Mouse (Mus musculus) embryonic facial prominence, embryonic 15.5 days (tissue): Measurements from ENCODE around the gene Mtmr2. TPM values are rescaled to one million over a fixed set of nuclear protein-coding genes. Genes with fewer than 3 reads are reported as not detected.
"Not testable (repeated sequence)": the region's sequence is repeated elsewhere in the genome, so short reads cannot be mapped to it uniquely, and the experiment has no call there.

Experiments used
- ATAC-seq: fragments of 200-750 bp; cut with Nextera tagmentation; 2 replicates; pipeline ENCODE4 v1.8.0; 2017; ENCODE audit warnings: low read depth, moderate TSS enrichment; ENCODE audit not compliant: insufficient number of reproducible peaks, low FRiP score, low TSS enrichment
- H3K27ac ChIP-seq: fragments of 300-500 bp; sonication (generic); replicated peaks from 2 replicates; pipeline ENCODE4 v1.5.1; 2015; ENCODE audit warnings: mild to moderate bottlenecking, inconsistent platforms
- H3K27me3 ChIP-seq: fragments of 300-500 bp; sonication (generic); 2 replicates; pipeline ENCODE4 v1.6.1; 2015; ENCODE audit warnings: inconsistent platforms
- H3K36me3 ChIP-seq: fragments of 300-500 bp; sonication (generic); 2 replicates; pipeline ENCODE4 v1.6.1; 2015; ENCODE audit warnings: mild to moderate bottlenecking, inconsistent platforms
- H3K4me1 ChIP-seq: fragments of 300-500 bp; sonication (generic); 2 replicates; pipeline ENCODE4 v1.6.1; 2015; ENCODE audit warnings: inconsistent platforms
- H3K4me2 ChIP-seq: fragments of 300-500 bp; sonication (generic); replicated peaks from 2 replicates; pipeline ENCODE4 v1.6.1; 2015; ENCODE audit warnings: mild to moderate bottlenecking, inconsistent platforms
- H3K4me3 ChIP-seq: fragments of 300-500 bp; sonication (generic); replicated peaks from 2 replicates; pipeline ENCODE4 v1.5.1; 2015; ENCODE audit warnings: mild to moderate bottlenecking, inconsistent platforms
- H3K9ac ChIP-seq: fragments of 300-500 bp; sonication (generic); 2 replicates; pipeline ENCODE4 v1.6.1; 2015; ENCODE audit warnings: inconsistent platforms
- H3K9me3 ChIP-seq: fragments of 300-500 bp; sonication (generic); replicated peaks from 2 replicates; pipeline ENCODE4 v1.6.1; 2016; ENCODE audit warnings: inconsistent platforms
- WGBS: fragments of 180-500 bp; shearing (Covaris S2); methylation state at CpG from one replicate; pipeline ENCODE4 v1.1.7; 2015; 5-methylcytosine and 5-hydroxymethylcytosine counted together
- polyA plus RNA-seq: library from polyadenylated mRNA; unstranded; fragments of >200 nt; fragmentation: Nextera tagmentation; extraction: Ambion mirVana; gene quantifications from 2 replicates; pipeline ENCODE4 v1.2.1, GENCODE M21; 2015

Mtmr2 gene
- 69.0 and 75.2 TPM in 2 replicates for polyA plus RNA-seq

DNA sequence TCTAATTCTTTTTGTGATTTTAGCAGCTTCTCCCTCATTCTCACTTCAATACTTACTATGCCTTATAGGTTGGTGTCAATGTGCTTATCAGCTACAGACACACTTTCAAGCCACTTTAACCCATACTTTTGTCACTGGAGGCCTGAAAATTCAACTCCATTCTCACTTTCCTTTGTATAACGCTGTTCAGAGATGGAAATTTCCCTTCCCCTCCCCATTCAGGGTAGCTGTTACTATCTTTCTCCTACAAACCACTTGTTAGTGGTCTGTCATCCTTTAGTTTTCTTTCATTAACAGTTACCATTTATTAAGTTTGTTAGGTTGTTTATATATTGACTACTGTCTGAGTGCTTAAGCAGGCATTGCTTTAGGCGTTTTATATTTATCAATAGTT, at the start of gene Mtmr2:
TSS of gene Mtmr2 (plus strand) at position 7 of the 394 bp plus-strand sequence.
- peak within 1 kb of the TSS; percentile 92 for H3K27ac ChIP-seq
- peak within 1 kb of the TSS; percentile 97 for H3K9ac ChIP-seq
- peaks cover 7% of the 10 kb centered on the region for H3K4me1 ChIP-seq
- ATAC-seq, result no peak
- 38% methylated on average over 2 of the region's 2 CpGs for WGBS
- H3K4me3 ChIP-seq, result peak within 1 kb of the TSS; percentile 99
- H3K4me2 ChIP-seq, result peak within 1 kb of the TSS; percentile 58
- H3K36me3 ChIP-seq, result no peaks in the 10 kb centered on the region
- no peaks in the 10 kb centered on the region for H3K27me3 ChIP-seq
- no peaks in the 10 kb centered on the region for H3K9me3 ChIP-seq

DNA sequence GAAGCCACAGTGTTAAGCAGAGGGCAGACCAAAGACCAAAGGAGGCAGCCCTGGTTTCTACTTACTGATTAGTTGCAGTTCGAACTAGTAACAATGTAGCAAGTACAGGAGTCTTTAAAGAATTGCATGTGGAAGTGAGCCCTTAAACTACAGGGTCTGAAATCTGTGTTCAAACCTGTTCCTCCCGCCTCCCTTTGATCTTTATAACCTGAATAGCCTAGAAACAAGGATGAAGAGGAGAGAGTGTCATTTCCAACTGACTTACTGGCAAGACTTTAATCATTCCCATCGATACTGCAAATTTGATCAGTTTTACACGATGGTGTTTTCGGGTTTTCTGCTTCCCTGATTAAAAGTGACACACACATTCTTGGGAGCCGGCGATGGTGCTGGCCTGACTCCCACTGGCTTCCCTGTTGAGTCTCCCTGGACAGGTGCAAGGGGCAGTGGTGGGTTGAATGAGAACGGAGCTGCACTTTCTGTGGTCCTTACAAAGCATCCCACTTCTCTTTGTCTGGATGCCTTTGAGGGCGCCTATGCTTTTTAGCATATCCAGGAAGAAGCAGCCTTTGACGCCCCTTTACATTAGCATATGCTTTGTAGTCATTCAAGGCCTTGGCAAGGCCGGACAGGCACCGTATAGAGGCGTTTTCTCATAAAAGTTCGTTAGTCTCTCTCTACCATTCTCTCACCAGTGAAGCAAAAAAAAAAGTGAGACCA, 49.0 kb upstream of the Mtmr2 start:
- 48% methylated on average over 14 of the region's 14 CpGs for WGBS
- no peak overlapping the region for H3K4me2 ChIP-seq

DNA sequence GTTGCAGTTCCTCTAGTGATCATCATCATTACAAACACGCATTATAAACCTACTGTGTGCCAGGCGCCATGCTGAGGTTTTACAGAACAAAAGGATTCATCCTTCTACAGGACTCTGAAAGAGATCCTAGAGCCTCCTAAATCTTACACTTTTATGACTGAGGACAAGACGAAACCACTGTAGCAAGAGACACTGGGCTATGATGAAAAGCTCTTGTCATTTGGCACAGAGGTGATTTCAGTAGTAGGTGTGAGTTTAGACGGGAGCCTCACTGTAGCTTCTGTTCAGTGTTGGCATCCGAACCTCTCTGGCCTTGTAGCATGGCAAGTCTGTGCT, 48.5 kb upstream of the Mtmr2 start:
- 76% methylated on average over 5 of the region's 5 CpGs for WGBS
- Histone ChIP-seq H3K27me3 (no peaks in the 10 kb centered on the region), H3K4me1 (no peaks in the 10 kb centered on the region)

More for the DNA sequence above, 49.0 kb upstream of the Mtmr2 start:
- Histone ChIP-seq H3K4me1 (no peaks in the 10 kb centered on the region), H3K36me3 (peaks cover 9% of the 10 kb centered on the region; the same call in 1 of the 2 replicates), H3K27ac (no peak overlapping the region), H3K27me3 (no peaks in the 10 kb centered on the region), H3K9me3 (no peaks in the 10 kb centered on the region), H3K9ac (no peak overlapping the region), H3K4me3 (no peak overlapping the region)
- ATAC-seq, result no peak

DNA sequence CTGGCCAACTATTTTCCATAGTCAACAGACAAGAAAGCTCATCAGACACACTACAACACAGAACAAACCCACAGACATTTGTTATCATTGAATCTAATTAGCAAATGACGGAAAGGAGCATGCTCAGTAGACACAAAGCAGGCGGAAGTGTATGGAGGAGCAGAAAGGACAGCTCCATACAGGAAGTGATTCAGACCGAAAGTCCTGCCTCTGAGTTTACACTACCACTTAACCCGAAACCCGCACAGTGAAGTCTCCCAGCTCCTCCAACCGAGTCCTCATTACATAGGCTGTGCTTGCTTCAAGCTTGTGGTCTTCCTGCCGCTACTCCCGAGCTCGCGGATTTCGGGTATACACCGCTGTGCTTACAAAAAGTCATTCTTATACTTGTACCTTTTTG, 46.4 kb upstream of the Mtmr2 start:
- Histone ChIP-seq H3K9ac (no peak overlapping the region), H3K4me2 (no peak overlapping the region), H3K27me3 (no peaks in the 10 kb centered on the region), H3K4me3 (no peak overlapping the region), H3K27ac (no peak overlapping the region), H3K4me1 (no peaks in the 10 kb centered on the region), H3K9me3 (no peaks in the 10 kb centered on the region), H3K36me3 (peaks cover 9% of the 10 kb centered on the region; the same call in 1 of the 2 replicates)
- 89% methylated on average over 12 of the region's 12 CpGs for whole genome bisulfite sequencing
- ATAC-seq, result no peak

More for the DNA sequence above, 48.5 kb upstream of the Mtmr2 start:
- Histone ChIP-seq H3K4me3 (no peak overlapping the region), H3K4me2 (no peak overlapping the region), H3K9ac (no peak overlapping the region), H3K9me3 (no peaks in the 10 kb centered on the region), H3K27ac (no peak overlapping the region), H3K36me3 (peaks cover 9% of the 10 kb centered on the region; the same call in 1 of the 2 replicates)
- ATAC-seq, result no peak

DNA sequence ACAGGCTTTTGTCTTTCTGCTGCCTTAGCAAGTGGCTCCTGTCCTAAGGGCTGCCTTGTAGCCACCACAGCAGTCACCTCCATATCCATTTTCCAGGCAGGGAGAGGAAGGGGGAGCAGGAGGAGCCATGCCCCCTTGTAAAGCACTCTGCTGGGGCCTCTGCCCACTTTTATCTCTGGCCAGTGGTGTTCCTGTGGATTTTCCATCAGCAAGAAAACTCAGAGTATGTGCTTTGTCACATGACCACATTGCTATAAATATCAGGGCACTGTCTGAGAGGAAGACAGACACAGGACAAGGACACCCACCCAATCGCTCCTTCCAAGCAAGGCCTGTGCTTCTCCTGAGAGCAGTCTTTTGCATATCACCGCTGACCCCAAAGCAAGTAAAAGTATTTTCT, 45.1 kb upstream of the Mtmr2 start:
- 94% methylated on average over 2 of the region's 2 CpGs for WGBS
- Histone ChIP-seq H3K27ac (no peak overlapping the region), H3K27me3 (no peaks in the 10 kb centered on the region), H3K36me3 (peaks cover 9% of the 10 kb centered on the region; the same call in 1 of the 2 replicates), H3K4me2 (no peak overlapping the region), H3K9me3 (no peaks in the 10 kb centered on the region), H3K4me3 (no peak overlapping the region), H3K9ac (no peak overlapping the region), H3K4me1 (no peaks in the 10 kb centered on the region)
- ATAC-seq, result no peak

DNA sequence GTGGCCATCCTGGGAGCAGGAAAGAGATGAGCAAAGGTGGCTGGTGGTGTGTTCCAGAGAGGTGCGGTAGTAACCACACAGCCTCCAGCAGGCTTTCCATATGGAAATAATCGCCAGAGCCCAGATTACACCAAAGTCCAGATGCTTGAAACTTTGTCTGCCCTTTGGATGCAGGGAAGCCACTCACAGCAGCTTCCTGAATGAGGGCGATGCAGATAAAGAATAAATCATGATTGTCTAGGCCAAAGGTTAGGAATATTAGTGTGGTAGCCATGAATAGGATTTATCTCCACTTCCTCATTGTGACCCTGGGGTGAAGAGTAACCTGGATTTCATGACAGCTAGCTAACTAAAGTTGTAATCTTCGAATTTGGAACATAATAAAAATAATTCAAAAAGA, 43.3 kb upstream of the Mtmr2 start:
- Histone ChIP-seq H3K4me3 (no peak overlapping the region), H3K27ac (no peak overlapping the region), H3K4me2 (no peak overlapping the region), H3K27me3 (no peaks in the 10 kb centered on the region), H3K4me1 (no peaks in the 10 kb centered on the region), H3K36me3 (peaks cover 9% of the 10 kb centered on the region; the same call in 1 of the 2 replicates), H3K9ac (no peak overlapping the region), H3K9me3 (no peaks in the 10 kb centered on the region)
- whole genome bisulfite sequencing, result 47% methylated on average over 4 of the region's 4 CpGs
- ATAC-seq, result no peak

DNA sequence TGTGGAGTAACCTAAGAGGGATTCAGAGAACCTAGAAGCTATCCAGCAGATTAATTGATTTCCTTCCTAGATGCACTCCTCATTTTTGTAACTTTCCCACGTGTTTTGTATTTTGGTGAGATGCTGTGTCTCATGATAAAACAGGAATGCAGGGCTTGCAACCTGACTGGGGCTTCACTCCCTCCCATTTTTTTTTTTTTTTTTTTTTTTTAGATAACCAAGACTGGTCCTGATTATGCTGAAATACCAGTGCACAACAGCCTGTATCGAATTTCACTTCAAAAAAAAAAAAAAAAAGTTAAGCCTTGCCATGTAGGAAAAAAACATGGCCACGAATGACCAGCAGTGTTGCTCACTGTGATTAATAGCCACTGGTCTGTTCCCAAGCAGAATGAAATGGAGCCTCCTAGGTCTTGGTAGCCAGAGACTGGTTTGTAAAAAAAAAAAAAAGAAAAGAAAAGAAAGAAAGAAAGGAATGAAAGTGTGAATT, 41.1 kb upstream of the Mtmr2 start:
- Histone ChIP-seq H3K4me2 (no peak overlapping the region), H3K27ac (no peak overlapping the region), H3K9me3 (no peaks in the 10 kb centered on the region), H3K36me3 (peaks cover 9% of the 10 kb centered on the region; the same call in 1 of the 2 replicates), H3K27me3 (no peaks in the 10 kb centered on the region), H3K4me1 (no peaks in the 10 kb centered on the region), H3K9ac (no peak overlapping the region), H3K4me3 (no peak overlapping the region)
- ATAC-seq, result no peak
- 16% methylated on average over 3 of the region's 3 CpGs for WGBS

DNA sequence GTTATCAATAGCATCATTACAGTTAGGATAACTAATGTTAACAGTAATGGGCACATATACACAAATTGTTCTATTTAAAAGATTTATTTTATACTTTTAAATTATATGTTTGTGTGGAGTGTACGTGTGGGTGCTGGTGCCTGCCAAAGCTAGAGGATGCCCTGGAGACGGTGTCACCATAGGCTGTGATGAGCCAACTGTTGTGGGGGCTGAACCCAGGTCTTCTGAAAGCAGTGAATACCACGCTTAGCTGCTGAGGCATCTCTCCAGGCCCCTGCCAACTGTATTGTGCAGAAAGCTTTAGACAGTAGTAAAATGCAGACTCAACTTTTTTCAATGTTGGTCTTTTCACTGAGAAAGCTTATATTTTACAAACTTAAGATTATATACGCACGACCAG, 38.8 kb upstream of the Mtmr2 start:
- no peak overlapping the region for H3K27ac ChIP-seq
- no peaks in the 10 kb centered on the region for H3K9me3 ChIP-seq
- WGBS, result 85% methylated on average over 5 of the region's 5 CpGs
- no peak overlapping the region for H3K9ac ChIP-seq
- H3K4me1 ChIP-seq, result no peaks in the 10 kb centered on the region
- no peaks in the 10 kb centered on the region for H3K27me3 ChIP-seq
- ATAC-seq, result no peak
- H3K4me3 ChIP-seq, result no peak overlapping the region
- H3K36me3 ChIP-seq, result no peaks in the 10 kb centered on the region
- no peak overlapping the region for H3K4me2 ChIP-seq

DNA sequence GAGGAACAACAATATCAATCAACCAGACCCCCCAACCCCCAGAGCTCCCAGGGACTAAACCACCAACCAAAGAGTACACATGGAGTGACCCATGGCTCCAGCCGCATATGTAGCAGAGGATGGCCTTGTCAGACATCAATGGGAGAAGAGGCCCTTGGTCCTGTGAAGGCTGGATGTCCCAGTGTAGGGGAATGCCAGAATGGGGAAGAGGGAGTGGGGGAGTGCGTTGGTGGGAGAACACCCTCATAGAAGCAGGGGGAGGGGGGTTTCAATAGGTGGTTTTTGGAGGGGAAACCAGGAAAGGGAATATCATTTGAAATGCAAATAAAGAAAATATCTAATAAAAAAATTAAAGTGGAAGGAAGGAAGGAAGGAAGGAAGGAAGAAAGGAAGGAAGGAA, 32.3 kb upstream of the Mtmr2 start:
- 77% methylated on average over 2 of the region's 2 CpGs for WGBS
- not testable (repeated sequence) for H3K4me3 ChIP-seq, H3K9ac ChIP-seq, ATAC-seq, H3K9me3 ChIP-seq, H3K36me3 ChIP-seq, H3K4me1 ChIP-seq, H3K27ac ChIP-seq, H3K27me3 ChIP-seq
- peak overlapping the region; percentile 18; the same call in 1 of the 2 replicates for H3K4me2 ChIP-seq

DNA sequence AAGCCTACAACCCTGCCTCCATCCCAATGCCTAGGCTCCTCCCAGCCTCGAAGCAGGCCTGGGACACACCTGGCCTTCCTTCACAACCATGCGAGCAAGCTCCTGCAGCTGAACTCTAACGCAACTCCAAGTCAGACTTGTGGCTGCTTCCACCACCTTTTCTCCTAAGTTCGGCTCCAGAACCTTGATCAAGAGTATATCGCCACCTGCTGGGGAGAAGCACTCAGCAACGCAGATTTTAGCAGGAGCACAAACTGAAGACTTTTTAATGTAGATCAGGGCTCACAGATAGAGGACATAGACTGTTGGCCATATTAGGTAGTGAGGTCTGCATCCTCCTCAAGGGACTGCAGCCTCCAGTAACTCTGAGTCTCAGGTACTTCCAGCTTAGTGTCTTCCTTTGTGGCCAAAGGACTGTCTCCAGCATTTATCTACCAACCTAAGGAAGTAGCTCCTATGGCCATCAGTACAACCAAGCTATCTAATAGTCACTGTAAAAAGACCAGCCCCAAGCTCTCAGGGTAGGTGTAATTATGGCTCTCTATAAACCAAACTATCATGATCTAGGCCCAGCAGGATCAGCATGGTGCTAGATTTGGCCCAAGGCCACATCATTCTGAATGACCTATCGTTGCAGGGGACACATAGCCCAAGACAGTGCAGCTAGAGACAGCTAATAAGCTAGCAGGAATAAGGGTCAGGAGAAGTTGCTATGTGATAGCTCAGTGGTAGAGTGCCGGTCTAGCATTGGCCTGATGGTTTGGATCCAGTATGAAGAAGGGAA, 31.7 kb upstream of the Mtmr2 start:
- no peaks in the 10 kb centered on the region for H3K4me1 ChIP-seq
- no peak for ATAC-seq
- 22% methylated on average over 8 of the region's 8 CpGs for WGBS
- no peak overlapping the region for H3K27ac ChIP-seq
- no peaks in the 10 kb centered on the region for H3K27me3 ChIP-seq
- H3K9me3 ChIP-seq, result no peaks in the 10 kb centered on the region
- H3K36me3 ChIP-seq, result no peaks in the 10 kb centered on the region
- no peak overlapping the region for H3K9ac ChIP-seq
- H3K4me2 ChIP-seq, result peak overlapping the region; percentile 18; the same call in 1 of the 2 replicates
- no peak overlapping the region for H3K4me3 ChIP-seq

DNA sequence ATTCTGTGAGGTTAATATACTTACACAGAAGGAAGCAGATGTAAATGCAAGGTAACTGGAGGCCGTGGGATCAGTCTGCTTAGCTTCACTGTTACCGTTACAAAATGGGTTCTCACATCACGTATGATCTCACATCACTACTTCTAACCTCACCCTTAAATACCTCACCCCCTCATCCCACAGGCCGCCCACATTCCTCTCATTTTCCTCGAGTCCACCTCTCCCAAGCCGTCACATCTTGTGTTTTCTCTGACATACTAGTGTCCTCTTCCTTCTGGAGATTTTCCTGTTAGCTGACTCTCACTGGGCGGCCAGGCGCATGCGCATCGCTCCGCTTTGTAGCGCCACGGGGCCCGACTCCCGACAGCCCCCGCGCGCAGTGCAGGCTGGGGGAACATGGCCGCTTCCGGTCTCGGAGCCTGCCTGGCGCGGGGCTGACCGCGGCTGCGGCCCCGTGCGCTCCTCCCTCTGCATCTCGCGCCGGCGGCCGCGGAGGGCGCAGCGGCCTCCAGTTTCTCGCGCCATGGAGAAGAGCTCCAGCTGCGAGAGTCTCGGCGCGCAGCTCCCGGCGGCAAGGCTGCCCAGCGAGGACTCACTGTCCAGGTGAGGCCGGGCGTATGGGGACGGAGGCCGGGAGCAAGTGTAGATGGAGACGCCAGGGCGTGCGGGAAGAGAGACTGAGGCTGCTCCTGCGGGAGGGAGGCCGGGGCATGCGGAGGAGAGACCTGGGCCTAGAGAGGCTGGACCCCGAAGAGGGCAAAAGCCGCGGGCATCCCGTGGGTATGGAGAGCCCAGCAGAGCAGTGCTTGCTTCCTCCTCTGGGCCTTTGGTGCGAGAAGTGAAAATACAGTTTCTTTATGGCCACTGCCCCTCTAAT, 826 bp downstream of the Mtmr2 start:
- peaks cover 7% of the 10 kb centered on the region for H3K4me1 ChIP-seq
- no peaks in the 10 kb centered on the region for H3K27me3 ChIP-seq
- no peaks in the 10 kb centered on the region for H3K9me3 ChIP-seq
- ATAC-seq, result peak; percentile 99
- H3K36me3 ChIP-seq, result no peaks in the 10 kb centered on the region
- H3K4me2 ChIP-seq, result peak overlapping the region; percentile 58
- H3K4me3 ChIP-seq, result peak overlapping the region; percentile 99
- H3K27ac ChIP-seq, result peak overlapping the region; percentile 92
- peak overlapping the region; percentile 97 for H3K9ac ChIP-seq
- under 1% methylated on average over 60 of the region's 60 CpGs for WGBS
